In genomic region chr13:69737444-69738185, GRCm38 (mm10) we compare ENCODE assay signal across 8 mouse cellular contexts. TPM values are rescaled to one million over a fixed set of nuclear protein-coding genes. Genes with fewer than 3 reads are reported as not detected.
DNase-seq lines count a peak whose midpoint lies in the region; ATAC-seq and TF ChIP-seq lines count a peak whose summit lies in the region.

No protein-coding gene starts in this region.

- peak; percentile 7 for DNase-seq in embryo, embryonic 11 days
- no peak for DNase-seq in embryo, embryonic 10.5 days (ENCODE audit: low spot score)
- no peak for DNase-seq in liver, embryonic 14.5 days (ENCODE audit: low read depth in 3 of 3, low spot score in 3 of 3)
- DNase-seq in adipocyte (ENCODE audit: low spot score), result no peak
- DNase-seq in left cerebral cortex, postnatal 14 days (ENCODE audit: low spot score in 2 of 2), result no peak
- DNase-seq in lung, postnatal 36 days, result no peak

- H3K27me3 ChIP-seq in E14TG2a.4 (ENCODE audit: insufficient read depth, low read length), result peaks cover 78% of the 10 kb centered on the region
- peaks cover 62% of the 10 kb centered on the region for H3K27me3 ChIP-seq in forebrain, embryonic 12.5 days
- H3K27me3 ChIP-seq in liver, embryonic 14.5 days (ENCODE audit: control insufficient read depth, insufficient read depth, low read length), result peaks cover 41% of the 10 kb centered on the region

- H3K9ac ChIP-seq in forebrain, embryonic 12.5 days, result peak overlapping the region; percentile 82
- H3K9ac ChIP-seq in liver, embryonic 14.5 days (replicated peaks), result no peak overlapping the region

- peak overlapping the region; percentile 97 for H3K4me2 ChIP-seq in forebrain, embryonic 12.5 days
- H3K4me2 ChIP-seq in liver, embryonic 14.5 days (ENCODE audit: low read depth), result peak overlapping the region; percentile 59; the same call in 1 of the 2 replicates

- no peaks in the 10 kb centered on the region for H3K36me3 ChIP-seq in E14TG2a.4 (ENCODE audit: insufficient read depth, low read length)
- no peaks in the 10 kb centered on the region for H3K36me3 ChIP-seq in forebrain, embryonic 12.5 days (replicated peaks)
- H3K36me3 ChIP-seq in liver, embryonic 14.5 days (replicated peaks; ENCODE audit: control insufficient read depth, insufficient read depth, low read depth), result no peaks in the 10 kb centered on the region

- no peak for TF ChIP-seq EP300 in liver, embryonic 14.5 days (IDR thresholded peaks at IDR 0.05; ENCODE audit: low read depth)

- no peak overlapping the region for H3K27ac ChIP-seq in forebrain, embryonic 12.5 days
- no peak overlapping the region for H3K27ac ChIP-seq in liver, embryonic 14.5 days

- intact Hi-C loops in left cerebral cortex, postnatal 14 days (cut with DNase I), result loop anchor here (2.0 to 5.0 kb wide), 2 partner anchors 40 to 845 kb away; no protein-coding TSS in a partner anchor

- peaks cover 20% of the 10 kb centered on the region for H3K4me1 ChIP-seq in E14TG2a.4 (replicated peaks; ENCODE audit: low read depth, low read length)
- H3K4me1 ChIP-seq in forebrain, embryonic 12.5 days, result peaks cover 30% of the 10 kb centered on the region
- no peaks in the 10 kb centered on the region for H3K4me1 ChIP-seq in liver, embryonic 14.5 days (replicated peaks; ENCODE audit: control insufficient read depth in 2 of 2, insufficient read depth in 2 of 2, low read length in 1 of 2)

- WGBS in forebrain, embryonic 12.5 days, result 27% methylated on average over 14 of the region's 19 CpGs
- 18% methylated on average over 19 of the region's 19 CpGs for WGBS in liver, embryonic 14.5 days (ENCODE audit: insufficient replicate concordance)

- no peak for ATAC-seq in forebrain, embryonic 12.5 days (ENCODE audit: low FRiP score)
- no peak for ATAC-seq in liver, embryonic 14.5 days (ENCODE audit: insufficient read depth)

- 0 out of 2 replicates have a peak overlapping the region, but pooled peaks have one; percentile 83 for H3K4me3 ChIP-seq in E14TG2a.4 (replicated peaks; ENCODE audit: low read length)
- H3K4me3 ChIP-seq in forebrain, embryonic 12.5 days (replicated peaks), result peak overlapping the region; percentile 78
- H3K4me3 ChIP-seq in liver, embryonic 14.5 days (ENCODE audit: insufficient read depth in 1 of 2, low read depth in 2 of 2, low read length in 2 of 2), result no peak overlapping the region

- H3K9me3 ChIP-seq in E14TG2a.4 (ENCODE audit: low read length), result peaks cover 11% of the 10 kb centered on the region
- no peaks in the 10 kb centered on the region for H3K9me3 ChIP-seq in forebrain, embryonic 12.5 days
- H3K9me3 ChIP-seq in liver, embryonic 14.5 days (ENCODE audit: control insufficient read depth, low read length), result no peaks in the 10 kb centered on the region

- no peak for TF ChIP-seq CTCF in E14TG2a.4 (conservative IDR thresholded peaks at IDR 0.05; ENCODE audit: low read length)
- no peak for TF ChIP-seq CTCF in liver, embryonic 14.5 days (IDR thresholded peaks at IDR 0.05; ENCODE audit: low read depth)

RNA-seq across cellular contexts. Expression of gene Ube2ql1, which starts 2.1 kb away (rescaled TPM):
- 5.8 and 6.4 TPM in 2 replicates for polyA plus RNA-seq in forebrain, embryonic 12.5 days (2016; fragmentation: Nextera tagmentation; extraction: Ambion mirVana)
- 0.22 and 0.36 TPM in 2 replicates for polyA plus RNA-seq in liver, embryonic 14.5 days (2012; rRNA removed)
- polyA plus RNA-seq in liver, embryonic 14.5 days (2014; fragmentation: Nextera tagmentation; extraction: Ambion mirVana), result 0.08 and 0.15 TPM in 2 replicates
- total RNA-seq in left cerebral cortex, postnatal 14 days (2021), result 100 to 1,000 TPM; 184 to 206 TPM

Comparison
In these comparisons a context has a peak if more than half of its experiments do, and no peak if none do; other contexts are left out.
1. H3K4me3 ChIP-seq: peak in E14TG2a.4 (single experiment) and forebrain, embryonic 12.5 days (single experiment); none in liver, embryonic 14.5 days (0 of 2).